Mouse (Mus musculus) embryo, embryonic 9.5 days (tissue): ENCODE data around the gene Pitpnm1.
A peak's percentile ranks its signal among the peaks of the same experiment; 100 is the strongest.

Source experiments
- DNase-seq: peaks from one replicate; pipeline ENCODE4 v3.0.0-alpha.2; 2017; ENCODE audit errors: extremely low spot score

The Pitpnm1 gene

DNA sequence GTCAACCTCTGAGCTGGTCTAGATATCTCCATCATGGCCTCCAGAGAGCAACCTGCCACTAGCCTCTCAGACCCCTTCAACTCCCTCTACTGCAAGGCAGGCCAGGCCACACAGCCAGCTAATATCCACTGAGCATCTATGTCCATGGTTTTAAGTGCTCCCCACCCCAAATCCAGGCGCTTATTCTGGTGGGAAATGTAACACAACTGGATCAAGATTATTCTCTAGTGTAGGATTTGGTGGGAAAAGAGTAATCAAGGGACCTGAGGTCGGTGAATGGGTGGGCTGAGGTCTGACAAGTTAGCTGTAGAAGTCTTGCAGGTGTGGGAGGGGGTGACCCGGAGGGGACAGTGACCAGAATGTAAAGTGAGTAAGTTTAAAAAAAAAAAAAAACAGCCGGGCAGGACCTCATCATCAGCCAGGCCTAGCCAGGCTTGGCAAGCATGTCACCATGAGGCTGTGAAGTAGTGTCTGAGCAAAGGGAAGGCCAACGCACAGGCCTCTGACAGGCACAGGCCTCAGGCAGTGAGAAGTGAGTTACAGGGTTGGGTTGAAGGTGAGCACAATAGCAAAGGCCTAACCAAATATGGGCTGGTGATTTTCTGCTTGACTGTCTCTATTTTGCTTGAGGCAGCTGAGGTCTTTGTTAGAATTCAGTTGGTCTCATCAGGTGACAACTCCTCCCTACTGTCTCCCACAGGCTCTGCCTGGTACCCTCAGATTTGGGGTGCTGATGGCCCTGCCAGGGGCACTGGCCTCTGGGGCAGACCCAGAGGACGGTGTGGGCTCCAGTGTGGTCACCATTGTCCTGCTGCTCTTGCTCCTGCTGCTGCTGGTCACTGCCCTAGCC is 55.6 kb downstream of the Pitpnm1 start:
- DNase-seq = no peak

- no peak for DNase-seq
These were observed 56.3 kb downstream of the Pitpnm1 start for GRCm38 (mm10) chr19:4156073-4156579.

- no peak for DNase-seq
These were observed 57.0 kb downstream of the Pitpnm1 start for GRCm38 (mm10) chr19:4156771-4157170.

DNA sequence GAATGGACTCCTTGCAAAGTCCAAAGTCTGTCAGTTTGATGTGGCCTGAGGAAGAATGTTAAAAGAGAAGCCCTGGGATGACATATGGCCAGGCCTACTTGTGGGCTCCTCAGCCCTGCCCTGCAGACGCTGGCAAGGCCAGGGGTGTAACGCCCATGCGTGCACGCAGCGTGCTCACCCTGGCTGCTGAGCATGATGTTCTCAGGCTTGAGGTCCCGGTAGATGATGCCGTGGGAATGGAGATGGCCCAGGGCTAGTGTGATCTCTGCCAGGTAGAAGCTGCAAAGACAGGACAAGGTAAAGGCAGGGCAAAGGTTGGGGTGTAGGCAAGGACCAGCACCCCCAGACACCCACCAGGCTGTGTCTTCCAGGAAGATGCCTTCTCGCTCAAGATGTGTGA is 59.3 kb downstream of the Pitpnm1 start:
- no peak for DNase-seq

DNA sequence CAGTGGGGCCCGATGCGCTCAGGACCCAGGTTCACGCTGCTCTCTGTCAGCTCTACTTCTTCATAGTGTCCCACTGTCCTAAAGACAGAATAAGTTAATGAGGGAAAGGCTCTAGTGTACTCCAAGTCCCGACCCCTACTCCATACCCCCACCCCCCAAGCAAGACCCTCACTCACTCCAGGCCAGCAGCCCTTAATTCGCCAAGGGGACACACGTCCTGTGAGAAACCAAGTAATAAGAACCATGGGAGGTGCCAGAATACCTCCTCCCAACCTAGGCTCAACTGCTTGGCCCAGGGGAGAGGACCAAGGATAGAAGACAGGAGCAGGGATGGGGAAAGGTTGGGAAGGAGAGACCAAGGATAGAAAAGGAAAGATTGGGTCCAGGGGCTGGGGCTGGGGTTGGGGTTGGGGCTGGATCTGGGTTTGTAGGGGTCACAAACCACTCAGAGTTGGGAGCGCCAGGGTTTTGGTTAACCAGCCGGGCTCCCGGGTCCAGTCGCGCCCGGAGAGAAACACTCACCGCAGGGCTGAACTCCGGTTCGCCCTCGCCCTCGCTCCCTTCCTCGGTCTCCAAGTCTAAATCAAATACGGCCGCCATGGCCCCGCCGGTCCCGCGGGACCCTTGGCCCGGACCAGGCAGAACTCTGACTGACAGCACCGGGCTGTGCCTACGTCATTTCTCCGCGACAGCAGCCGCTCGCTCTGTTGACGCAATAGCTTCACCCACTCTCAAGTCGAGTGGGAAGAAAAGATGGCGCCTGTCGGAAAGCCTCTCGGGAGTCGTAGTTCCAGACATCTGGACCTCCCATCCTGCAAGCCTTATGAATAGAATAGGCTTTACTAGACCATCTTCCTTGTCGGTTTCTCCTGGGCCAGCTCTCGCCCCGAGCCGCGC is 63.1 kb downstream of the Pitpnm1 start, which contains the start of gene Rps6kb2:
TSS of gene Rps6kb2 (minus strand) at position 709 of the 897 bp plus-strand sequence.
- peak; percentile 93 for DNase-seq

DNA sequence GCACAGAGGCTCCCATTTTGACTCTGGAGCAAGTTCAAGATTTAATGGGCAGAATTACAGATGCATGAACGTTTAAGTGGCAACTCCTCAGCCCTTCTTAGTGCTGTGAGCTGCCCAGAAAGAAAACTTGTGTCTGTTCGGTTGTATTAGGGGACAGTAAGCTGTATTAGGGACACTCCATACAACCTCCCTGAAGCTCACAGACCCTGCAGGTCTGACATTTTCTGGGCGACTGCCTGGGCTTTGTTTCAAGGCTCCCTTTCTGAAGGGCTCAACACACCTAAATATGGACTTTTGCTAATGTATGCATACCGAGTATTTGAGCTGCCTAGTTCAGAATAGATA is 63.7 kb downstream of the Pitpnm1 start:
- no peak for DNase-seq
